Mouse (Mus musculus) embryonic fibroblast, embryonic 13.5 days (primary cell): ENCODE data around the gene Cdan1.

ENCODE experiments used
- CTCF ChIP-seq: IDR thresholded peaks from 2 replicates; pipeline ENCODE4 v1.5.1; 2011; ENCODE audit warnings: mild to moderate bottlenecking, control low read depth, low read length, moderate library complexity, borderline replicate concordance; ENCODE audit not compliant: insufficient read depth
- POLR2A ChIP-seq: IDR thresholded peaks from 2 replicates; pipeline ENCODE4 v1.6.1; 2011; ENCODE audit warnings: low read depth, mild to moderate bottlenecking, control low read depth, low read length, moderate library complexity

- TF ChIP-seq CTCF (no peak), POLR2A (no peak)
Measured at GRCm38 (mm10) chr2:120845280-120845679, 4.6 kb downstream of the Cdan1 start.
